Mouse (Mus musculus): ENCODE measurements around the gene Tmem98.

DNA sequence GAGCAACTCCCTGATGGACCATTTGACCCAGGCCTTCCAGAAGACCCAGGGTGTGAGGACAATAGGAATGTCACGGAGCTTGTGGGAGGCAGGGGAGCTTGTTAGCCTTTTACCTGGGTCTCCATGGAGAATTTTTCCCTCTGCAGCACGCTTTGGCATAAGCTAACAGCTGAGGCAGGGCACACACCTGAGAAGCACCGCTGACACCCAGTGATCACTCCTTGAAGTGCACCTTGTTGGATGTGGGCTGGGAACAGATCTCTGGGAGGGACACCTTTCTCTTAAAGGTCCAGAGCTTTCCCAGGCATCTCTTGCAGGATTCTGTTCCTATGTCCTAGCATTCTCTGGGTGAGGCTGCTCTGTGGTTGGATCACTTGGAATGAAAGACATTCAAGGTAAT lies 10.0 kb upstream of the Tmem98 start:
- TF ChIP-seq POLR2A (IDR thresholded peaks at IDR 0.05; ENCODE audit: control insufficient read depth, extremely low read depth, insufficient read depth, low read length, poor library complexity) (no peak), CTCF (IDR thresholded peaks at IDR 0.05; ENCODE audit: borderline replicate concordance, control insufficient read depth, extremely low read depth, insufficient read depth, low read length, poor library complexity) (no peak)
